Mouse (Mus musculus): Measurements from ENCODE around the gene Auts2. TPM values are rescaled to one million over a fixed set of nuclear protein-coding genes. Genes with fewer than 3 reads are reported as not detected.

Auts2 gene
- total and polyA plus RNA-seq, 3 experiments: not detected

- H3K27me3 ChIP-seq (replicated peaks): no peaks in the 10 kb centered on the region
- H3K4me2 ChIP-seq (ENCODE audit: insufficient read depth, low read depth, poor library complexity, severe bottlenecking): no peak overlapping the region
- H3K4me3 ChIP-seq (replicated peaks in 1 of 3; ENCODE audit: low read depth in 2 of 3, low read length in 2 of 3, poor library complexity in 1 of 3): no peak overlapping the region
- H3K9me3 ChIP-seq (replicated peaks; ENCODE audit: low read length): peaks cover 77% of the 10 kb centered on the region
- DNase-seq (ENCODE audit: extremely low read depth): no peak
- dilution Hi-C loops (cut with MboI; ENCODE audit: extremely low pct_ligation_motif_present, extremely low pct_unique_long_range_greater_than_20kb, low sequenced_read_pairs) (no loop called here), in situ Hi-C loops (cut with MboI; ENCODE audit: low pct_ligation_motif_present, low pct_unique_long_range_greater_than_20kb, low sequenced_read_pairs) (no loop called here)
- H3K36me3 ChIP-seq (replicated peaks in 1 of 2; ENCODE audit: control insufficient read depth in 1 of 2, insufficient read depth in 1 of 2, low read length in 1 of 2): no peaks in the 10 kb centered on the region
- H3K9ac ChIP-seq (ENCODE audit: insufficient read depth, low read depth): no peak overlapping the region
- no peaks in the 10 kb centered on the region for H3K79me2 ChIP-seq (replicated peaks; ENCODE audit: control insufficient read depth, extremely low read depth, insufficient read depth, poor library complexity, severe bottlenecking)
- H3K4me1 ChIP-seq (ENCODE audit: control insufficient read depth in 1 of 2, insufficient read depth in 2 of 2): no peaks in the 10 kb centered on the region
- no peak overlapping the region for H3K27ac ChIP-seq (ENCODE audit: insufficient read depth, low read depth)
- TF ChIP-seq MXI1 (IDR thresholded peaks at IDR 0.05; ENCODE audit: low read depth, low read length) (no peak), SIN3A (IDR thresholded peaks at IDR 0.05; ENCODE audit: low read length) (no peak), ZNF384 (IDR thresholded peaks at IDR 0.05; ENCODE audit: low read depth, low read length) (no peak), MAFK (IDR thresholded peaks at IDR 0.05; ENCODE audit: insufficient replicate concordance, low read length) (no peak), HCFC1 (IDR thresholded peaks at IDR 0.05; ENCODE audit: low read depth, low read length) (no peak), IRF4 (IDR thresholded peaks at IDR 0.05; ENCODE audit: low read depth, low read length) (no peak), POLR2AphosphoS2 (IDR thresholded peaks at IDR 0.05; ENCODE audit: low read depth, low read length) (no peak), ETS1 (conservative IDR thresholded peaks at IDR 0.05; ENCODE audit: low read depth, low read length) (no peak), EP300 (IDR thresholded peaks at IDR 0.05; ENCODE audit: low read length) (no peak), GABPA (IDR thresholded peaks at IDR 0.05; ENCODE audit: insufficient replicate concordance, low read depth, low read length) (no peak)
Observed at GRCm38 (mm10) chr5:132498045-132498444, 45.1 kb downstream of the Auts2 start.

- no peak overlapping the region for H3K9ac ChIP-seq (ENCODE audit: insufficient read depth, low read depth)
- no peaks in the 10 kb centered on the region for H3K4me1 ChIP-seq (ENCODE audit: control insufficient read depth in 1 of 2, insufficient read depth in 2 of 2)
- dilution Hi-C loops (cut with MboI; ENCODE audit: extremely low pct_ligation_motif_present, extremely low pct_unique_long_range_greater_than_20kb, low sequenced_read_pairs): no loop called here
- H3K4me2 ChIP-seq (ENCODE audit: insufficient read depth, low read depth, poor library complexity, severe bottlenecking): no peak overlapping the region
- DNase-seq (ENCODE audit: extremely low read depth): no peak
- in situ Hi-C loops (cut with MboI; ENCODE audit: low pct_ligation_motif_present, low pct_unique_long_range_greater_than_20kb, low sequenced_read_pairs): no loop called here
- H3K9me3 ChIP-seq (replicated peaks; ENCODE audit: low read length): peaks cover 82% of the 10 kb centered on the region
- no peaks in the 10 kb centered on the region for H3K79me2 ChIP-seq (replicated peaks; ENCODE audit: control insufficient read depth, extremely low read depth, insufficient read depth, poor library complexity, severe bottlenecking)
- no peak for TF ChIP-seq IRF4 (IDR thresholded peaks at IDR 0.05; ENCODE audit: low read depth, low read length)
- no peak for TF ChIP-seq SIN3A (IDR thresholded peaks at IDR 0.05; ENCODE audit: low read length)
- no peak for TF ChIP-seq MAX (IDR thresholded peaks at IDR 0.05; ENCODE audit: low read length)
- no peak for TF ChIP-seq TCF12 (IDR thresholded peaks at IDR 0.05; ENCODE audit: low read depth, low read length)
- TF ChIP-seq JUN (IDR thresholded peaks at IDR 0.05; ENCODE audit: insufficient read depth, low read depth, low read length): no peak
- TF ChIP-seq USF1 (IDR thresholded peaks at IDR 0.05; ENCODE audit: low read depth, low read length): no peak
- no peaks in the 10 kb centered on the region for H3K36me3 ChIP-seq (replicated peaks in 1 of 2; ENCODE audit: control insufficient read depth in 1 of 2, insufficient read depth in 1 of 2, low read length in 1 of 2)
- no peaks in the 10 kb centered on the region for H3K27me3 ChIP-seq (replicated peaks)
- H3K4me3 ChIP-seq (replicated peaks in 1 of 3; ENCODE audit: low read depth in 2 of 3, low read length in 2 of 3, poor library complexity in 1 of 3): no peak overlapping the region
- H3K27ac ChIP-seq (ENCODE audit: insufficient read depth, low read depth): no peak overlapping the region
Observed at GRCm38 (mm10) chr5:132492793-132493192, 50.4 kb downstream of the Auts2 start.

- Histone ChIP-seq H3K27ac (ENCODE audit: insufficient read depth, low read depth) (no peak overlapping the region), H3K4me3 (replicated peaks in 1 of 3; ENCODE audit: low read depth in 2 of 3, low read length in 2 of 3, poor library complexity in 1 of 3) (no peak overlapping the region), H3K4me1 (ENCODE audit: control insufficient read depth in 1 of 2, insufficient read depth in 2 of 2) (no peaks in the 10 kb centered on the region), H3K9ac (ENCODE audit: insufficient read depth, low read depth) (no peak overlapping the region), H3K4me2 (ENCODE audit: insufficient read depth, low read depth, poor library complexity, severe bottlenecking) (no peak overlapping the region), H3K36me3 (replicated peaks in 1 of 2; ENCODE audit: control insufficient read depth in 1 of 2, insufficient read depth in 1 of 2, low read length in 1 of 2) (no peaks in the 10 kb centered on the region), H3K79me2 (replicated peaks; ENCODE audit: control insufficient read depth, extremely low read depth, insufficient read depth, poor library complexity, severe bottlenecking) (no peaks in the 10 kb centered on the region), H3K27me3 (replicated peaks) (no peaks in the 10 kb centered on the region), H3K9me3 (replicated peaks; ENCODE audit: low read length) (peaks cover 85% of the 10 kb centered on the region)
- in situ Hi-C loops (cut with MboI; ENCODE audit: low pct_ligation_motif_present, low pct_unique_long_range_greater_than_20kb, low sequenced_read_pairs) (no loop called here), dilution Hi-C loops (cut with MboI; ENCODE audit: extremely low pct_ligation_motif_present, extremely low pct_unique_long_range_greater_than_20kb, low sequenced_read_pairs) (no loop called here)
- TF ChIP-seq NELFE (IDR thresholded peaks at IDR 0.05; ENCODE audit: low read depth, low read length) (no peak), IRF4 (IDR thresholded peaks at IDR 0.05; ENCODE audit: low read depth, low read length) (no peak), ZKSCAN1 (IDR thresholded peaks at IDR 0.05; ENCODE audit: borderline replicate concordance, low read depth, low read length) (no peak), HCFC1 (IDR thresholded peaks at IDR 0.05; ENCODE audit: low read depth, low read length) (no peak), CHD2 (IDR thresholded peaks at IDR 0.05; ENCODE audit: low read length) (no peak), JUND (conservative IDR thresholded peaks at IDR 0.05; ENCODE audit: low read depth, low read length) (no peak), BHLHE40 (IDR thresholded peaks at IDR 0.05; ENCODE audit: low read depth, low read length) (no peak), RAD21 (IDR thresholded peaks at IDR 0.05; ENCODE audit: low read depth, low read length) (no peak)
- DNase-seq (ENCODE audit: extremely low read depth): no peak
Observed at GRCm38 (mm10) chr5:132492040-132492439, 51.1 kb downstream of the Auts2 start.

Measured in CH12.LX (cell line).